Mouse (Mus musculus): ENCODE measurements at regions not wholly inside any gene's neighbourhood (a gene's known extent, or its start where the extent isn't known, plus 50 kb on each side); places are given as distances from the start of the nearest gene placed in this dataset.
A peak's percentile ranks its signal among the peaks of the same experiment; 100 is the strongest.

DNA sequence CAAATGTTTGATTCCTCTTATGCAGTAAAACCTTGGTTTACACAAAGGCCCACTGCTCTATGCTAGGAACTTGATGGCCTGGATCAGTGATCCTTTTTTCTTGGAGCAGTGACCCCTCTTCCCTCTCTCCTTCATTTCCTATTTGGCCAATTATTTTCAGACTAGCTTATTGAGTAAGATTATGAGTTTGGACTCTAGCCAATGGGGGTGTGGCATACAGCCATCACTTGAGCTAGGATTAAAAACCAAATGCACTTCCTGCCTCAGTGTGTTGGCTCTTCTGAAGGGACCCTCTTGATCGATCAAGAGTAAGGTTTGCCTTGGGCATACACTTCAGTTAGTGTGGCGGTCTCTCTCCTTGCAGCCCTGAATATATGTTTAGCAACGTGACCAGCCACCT lies 1172.6 kb upstream of the Gulo start:
- DNase-seq: peak; percentile 35

GRCm38 (mm10) chr14:67179549-67179948 lies 1170.5 kb upstream of the Gulo start:
- DNase-seq: no peak

- no peak for DNase-seq
Measured at GRCm38 (mm10) chr14:67178329-67179039, 1169.5 kb upstream of the Gulo start.

DNA sequence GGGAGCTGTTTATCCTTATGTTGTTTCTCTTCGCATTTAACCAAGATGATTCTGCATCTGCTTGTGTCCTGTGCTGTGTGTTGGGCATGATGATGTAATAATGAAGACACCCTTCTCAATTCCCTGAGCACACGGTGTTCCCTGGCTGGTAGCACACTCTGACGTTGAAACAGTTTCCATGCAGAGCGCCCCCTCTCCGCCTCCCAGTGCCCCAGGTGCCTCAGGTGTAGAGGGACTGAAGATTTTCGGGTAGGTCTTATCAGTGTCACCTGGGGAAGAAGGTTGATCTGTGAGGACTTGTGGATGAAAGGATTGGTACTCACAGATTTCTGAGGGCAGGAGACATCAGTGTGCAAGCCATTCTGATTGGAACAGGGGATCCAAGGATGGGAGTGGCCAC lies 1167.7 kb upstream of the Gulo start:
- no peak for DNase-seq

DNA sequence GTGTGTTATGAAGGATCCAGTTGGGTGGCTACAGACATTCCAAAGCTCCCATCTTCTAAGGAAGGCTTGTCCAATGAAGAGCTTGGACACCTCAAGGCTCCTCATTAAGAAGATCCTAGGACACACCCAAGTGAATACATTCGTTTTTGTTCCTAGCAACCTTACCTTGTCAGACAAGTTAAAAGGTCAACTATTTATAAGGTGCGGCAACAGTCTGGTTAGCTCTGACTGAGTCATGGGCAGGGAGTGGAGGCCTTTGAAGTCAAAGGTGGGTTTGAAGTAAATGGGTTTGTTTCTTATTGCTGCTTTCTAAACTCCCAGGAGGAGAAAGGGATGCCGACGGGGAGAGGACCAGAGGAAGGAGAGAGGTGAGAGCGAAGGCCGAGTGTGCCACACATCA lies 1167.1 kb upstream of the Gulo start:
- DNase-seq: no peak

- DNase-seq: no peak
Measured at GRCm38 (mm10) chr14:67174929-67175328, 1165.9 kb upstream of the Gulo start.

DNA sequence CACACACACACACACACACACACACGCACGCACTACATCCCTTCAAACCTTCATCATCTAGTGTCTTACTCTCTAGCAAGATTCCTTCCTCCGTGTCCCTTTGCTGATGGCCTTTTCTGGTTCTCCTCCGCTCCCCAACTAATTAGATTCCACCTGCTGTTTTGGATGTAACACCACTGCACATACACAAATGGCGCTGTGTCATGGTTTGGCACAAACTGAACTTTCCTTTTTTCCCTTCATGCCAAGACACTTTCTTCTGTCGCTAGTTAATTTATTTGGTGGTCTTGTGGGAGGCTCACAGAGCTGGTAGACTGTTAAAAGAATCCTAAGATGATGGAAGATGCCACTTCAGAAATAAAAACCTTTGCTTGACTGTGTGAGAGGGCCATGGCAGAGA lies 1161.8 kb upstream of the Gulo start:
- DNase-seq: no peak

GRCm38 (mm10) chr14:67170248-67170647 lies 1161.2 kb upstream of the Gulo start:
- no peak for DNase-seq

DNA sequence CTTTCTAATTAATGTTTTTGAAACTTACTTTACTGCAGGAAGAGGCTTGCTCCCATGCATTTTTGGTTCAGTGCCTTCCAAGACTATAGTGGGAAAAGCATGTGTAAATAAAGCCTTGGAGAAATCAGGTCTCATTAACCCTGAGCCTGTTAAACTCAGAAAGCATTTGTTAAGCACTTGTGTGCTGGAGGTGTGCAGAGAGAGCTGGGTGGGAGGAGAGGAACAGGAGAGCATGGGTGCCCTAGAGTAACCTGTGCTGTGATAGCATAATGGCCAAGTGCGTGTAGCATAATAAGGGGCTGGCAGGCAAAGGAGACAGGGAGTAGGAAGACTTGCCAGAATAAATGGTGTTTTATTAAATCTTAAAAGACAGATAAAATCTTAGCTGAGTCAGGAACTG lies 1160.2 kb upstream of the Gulo start:
- no peak for DNase-seq

DNA sequence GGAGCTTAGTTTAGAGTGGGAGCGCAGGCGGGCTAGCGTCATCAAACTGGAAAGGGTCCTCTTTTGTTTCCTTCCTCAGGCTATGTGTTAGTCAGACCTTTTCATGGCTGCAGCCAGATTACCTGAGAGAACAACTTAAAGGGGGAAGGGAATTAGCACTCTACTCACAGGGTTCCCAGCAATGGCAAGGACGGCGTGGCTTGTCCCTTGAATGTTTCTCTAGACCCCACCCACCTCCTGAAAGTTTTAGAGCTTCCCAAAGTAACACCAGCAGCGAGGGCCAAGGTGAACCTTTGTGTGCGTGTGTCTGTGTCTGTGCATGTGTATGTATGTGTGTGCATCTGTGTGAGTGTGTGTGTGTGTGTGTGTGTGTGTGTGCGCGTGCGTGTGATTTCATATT lies 1151.0 kb upstream of the Gulo start:
- DNase-seq: no peak

GRCm38 (mm10) chr14:67158867-67159266 lies 1149.9 kb upstream of the Gulo start:
- DNase-seq: no peak

DNA sequence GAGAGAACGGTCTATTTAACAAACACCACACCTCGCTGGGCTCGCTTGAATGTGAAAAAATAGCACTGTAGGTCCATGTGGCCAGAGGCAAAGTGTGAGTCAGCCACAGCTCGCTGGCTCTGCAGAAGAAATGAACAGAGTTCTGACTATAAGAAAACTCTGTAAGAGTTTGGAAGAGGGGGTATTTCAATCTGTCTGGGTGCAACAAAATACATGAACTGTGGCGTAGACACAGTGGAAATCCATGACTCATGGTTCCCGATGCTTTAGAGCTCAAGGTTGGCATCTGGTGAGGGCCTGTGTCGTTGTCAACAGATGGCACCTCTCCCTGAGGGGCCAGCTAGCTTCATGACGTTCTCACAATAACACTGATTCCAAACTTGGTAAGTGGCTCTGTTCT lies 1147.4 kb upstream of the Gulo start:
- peak; percentile 32 for DNase-seq

- peak; percentile 37 for DNase-seq
Measured at GRCm38 (mm10) chr14:67153621-67154020, 1144.6 kb upstream of the Gulo start.

DNA sequence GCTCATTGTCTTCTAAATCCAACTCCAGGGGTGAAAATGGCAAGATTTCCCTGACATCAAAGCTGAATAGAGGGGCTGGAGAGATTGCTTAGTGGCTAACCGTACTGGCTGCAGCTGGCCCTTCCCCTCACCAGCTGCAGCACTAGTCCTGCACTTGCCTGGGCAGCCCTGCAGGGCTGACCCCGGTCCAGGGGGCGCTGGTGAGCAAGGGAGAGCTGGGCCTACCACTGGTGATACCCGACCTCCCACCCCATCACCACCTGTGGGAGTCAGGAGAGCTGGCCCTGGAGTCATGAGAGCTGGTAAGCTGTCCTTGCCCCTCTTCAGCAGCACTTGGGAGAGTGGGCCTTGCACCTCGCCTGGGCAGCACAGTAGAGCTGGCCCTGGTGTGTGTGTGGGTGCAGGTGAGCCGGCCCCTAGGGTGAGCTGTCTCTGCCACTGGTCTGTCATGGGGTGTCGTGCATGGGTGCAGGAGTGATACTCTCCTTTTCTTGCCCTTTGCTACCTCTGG lies 1141.0 kb upstream of the Gulo start:
- peak; percentile 61 for DNase-seq

GRCm38 (mm10) chr14:67149091-67149490 lies 1140.1 kb upstream of the Gulo start:
- no peak for DNase-seq

DNA sequence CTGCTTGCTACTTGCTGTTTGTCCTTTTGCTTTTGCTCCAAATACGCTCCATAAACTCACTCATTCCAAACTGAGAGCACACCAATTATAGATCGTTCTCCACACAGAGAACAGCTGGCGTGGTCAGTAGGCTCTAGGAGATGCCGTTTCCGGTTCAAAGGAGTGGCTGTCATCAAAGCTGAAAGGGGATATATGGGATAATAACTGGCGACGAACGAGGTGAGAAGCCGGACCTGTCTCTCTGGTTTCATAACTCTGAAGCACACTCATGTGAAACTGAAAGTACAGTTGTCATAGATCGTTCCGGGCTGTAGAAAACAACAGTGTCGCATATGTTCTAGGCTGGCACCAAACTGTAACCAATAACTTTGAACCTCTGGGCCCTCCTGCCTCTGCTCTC lies 1137.6 kb upstream of the Gulo start:
- DNase-seq: no peak

DNA sequence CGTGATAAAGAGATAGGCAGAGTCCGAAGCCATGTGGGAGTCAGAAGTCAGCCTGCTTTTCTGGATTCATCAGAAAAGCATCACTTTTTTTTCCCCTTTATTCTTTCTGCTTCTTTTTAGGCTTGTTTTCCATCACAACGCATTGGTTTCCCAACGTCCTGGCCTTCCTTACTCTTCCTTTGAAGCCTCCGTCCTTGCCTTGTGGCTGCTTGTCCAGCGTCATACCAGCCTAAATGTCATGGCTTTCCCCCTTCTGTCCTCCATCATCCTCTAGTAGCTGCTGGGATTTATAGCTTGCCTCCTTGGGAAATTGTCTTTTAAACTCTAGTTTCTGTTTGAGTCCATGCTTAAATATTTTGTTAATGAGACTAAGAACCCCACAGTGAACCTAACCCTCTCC lies 1136.0 kb upstream of the Gulo start:
- DNase-seq: peak; percentile 67

GRCm38 (mm10) chr14:67144461-67144985 lies 1135.5 kb upstream of the Gulo start:
- peak; percentile 36 for DNase-seq

DNA sequence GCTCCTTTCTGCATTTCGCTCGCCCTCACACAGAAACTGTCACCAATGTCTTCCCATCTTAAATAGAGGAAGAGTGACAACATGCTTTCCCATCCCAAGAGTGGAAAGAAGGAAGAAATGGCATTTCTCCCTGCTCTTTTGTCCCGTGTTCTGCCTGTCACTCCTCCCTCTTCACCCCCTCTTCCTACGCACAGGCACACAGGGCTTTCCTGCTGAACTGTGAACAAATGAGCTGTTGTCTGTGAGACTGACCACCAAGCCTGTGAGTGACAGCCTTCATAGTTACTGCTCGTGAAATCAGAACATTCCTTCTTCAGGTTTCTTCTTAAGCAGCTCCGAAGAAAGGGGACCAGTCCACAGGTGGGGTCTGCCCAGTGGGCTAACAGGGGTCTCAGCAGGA lies 1134.8 kb upstream of the Gulo start:
- DNase-seq: no peak

DNA sequence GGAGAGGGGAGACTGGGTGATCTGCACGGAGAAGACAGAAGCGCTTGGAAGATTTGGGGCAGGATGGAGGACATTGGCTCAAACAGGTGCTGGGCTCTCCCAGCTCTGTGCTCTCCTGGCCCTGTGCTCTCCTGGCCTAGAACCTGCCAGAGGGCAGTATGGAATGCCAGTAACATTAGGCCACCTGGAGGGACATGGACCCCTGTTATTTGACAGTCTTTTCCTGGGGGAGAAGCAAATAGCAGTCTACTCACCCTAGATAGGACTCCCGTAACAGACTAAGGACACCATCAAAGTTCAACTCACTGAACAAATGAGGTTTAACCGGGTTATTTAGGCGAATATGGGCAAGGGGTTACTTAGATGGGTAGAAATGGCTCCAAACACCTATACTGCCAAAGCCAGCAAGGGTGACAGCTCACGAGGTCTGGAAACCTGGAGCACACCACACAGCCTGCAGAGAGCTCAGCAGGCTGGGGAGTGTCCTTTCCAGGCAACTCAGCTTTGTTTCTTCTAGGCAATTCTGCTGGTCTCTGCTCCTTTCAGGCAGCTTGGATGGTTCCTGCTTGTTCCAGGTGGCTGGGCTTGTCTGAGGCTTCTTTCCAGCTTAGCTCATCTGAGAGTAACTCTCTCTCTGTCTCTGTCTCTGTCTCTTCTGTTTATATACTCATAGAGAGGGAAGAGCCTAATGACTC lies 1133.7 kb upstream of the Gulo start:
- DNase-seq: no peak

GRCm38 (mm10) chr14:67141581-67142441 lies 1132.8 kb upstream of the Gulo start:
- peak; percentile 65 for DNase-seq

- no peak for DNase-seq
Measured at GRCm38 (mm10) chr14:67141151-67141550, 1132.1 kb upstream of the Gulo start.

- no peak for DNase-seq
Measured at GRCm38 (mm10) chr14:67139674-67140073, 1130.7 kb upstream of the Gulo start.

Data from adrenal gland, postnatal 10 days (tissue).